Mouse (Mus musculus) E14TG2a.4 (cell line): Measurements from ENCODE around the gene Gm40460.
"Not testable (repeated sequence)": the region's sequence is repeated elsewhere in the genome, so short reads cannot be mapped to it uniquely, and the experiment has no call there.

Source experiments
- CTCF ChIP-seq: conservative IDR thresholded peaks from 2 replicates; pipeline ENCODE4 v1.5.1; 2014; ENCODE audit warnings: low read length
- NANOG ChIP-seq: IDR thresholded peaks from 2 replicates; pipeline ENCODE4 v1.6.1; 2014; ENCODE audit warnings: borderline replicate concordance, low read length, mixed read lengths
- POU5F1 ChIP-seq: IDR thresholded peaks from 2 replicates; pipeline ENCODE4 v1.6.1; 2014; ENCODE audit warnings: low read length, borderline replicate concordance

- TF ChIP-seq CTCF, POU5F1: not testable (repeated sequence)
- TF ChIP-seq NANOG, result 0 out of 2 replicates have a peak, but pooled peaks have one; percentile 26
These were observed 34.0 kb downstream of the Gm40460 start for GRCm38 (mm10) chr7:142206891-142207290.
